Mouse (Mus musculus): ENCODE results near the gene Galnt10. TPM values are rescaled to one million over a fixed set of nuclear protein-coding genes. Genes with fewer than 3 reads are reported as not detected.

The Galnt10 gene
- total RNA-seq, 2 experiments from 2014 or later, result 5.9 to 7.4 TPM

DNA sequence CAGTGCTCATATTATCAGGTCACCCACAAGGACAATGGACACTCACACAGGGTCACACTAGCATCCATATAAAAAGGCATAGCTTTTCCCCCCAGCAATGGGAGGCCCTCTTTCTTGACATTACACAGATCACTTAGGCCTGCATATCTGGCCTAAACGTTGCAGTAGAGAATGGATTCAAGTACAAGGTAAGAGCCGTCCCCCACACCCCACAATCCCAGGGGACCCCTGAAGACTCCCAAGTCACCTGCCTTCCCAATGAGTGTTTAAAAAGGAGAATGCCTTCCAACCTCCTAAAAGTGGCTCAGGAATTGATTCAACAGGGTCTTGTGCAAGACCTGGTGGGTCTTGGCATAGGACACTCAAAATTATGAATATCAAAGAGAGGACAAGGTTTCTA is 190.1 kb downstream of the Galnt10 start:
- DNase-seq (ENCODE audit: extremely low spot score in 1 of 2, low spot score in 2 of 2), result no peak
- H3K4me3 ChIP-seq, result no peak overlapping the region
- H3K27ac ChIP-seq, result no peak overlapping the region
- TF ChIP-seq CTCF (IDR thresholded peaks at IDR 0.05), result no peak
- intact Hi-C loops (cut with DNase I), result no loop called here

DNA sequence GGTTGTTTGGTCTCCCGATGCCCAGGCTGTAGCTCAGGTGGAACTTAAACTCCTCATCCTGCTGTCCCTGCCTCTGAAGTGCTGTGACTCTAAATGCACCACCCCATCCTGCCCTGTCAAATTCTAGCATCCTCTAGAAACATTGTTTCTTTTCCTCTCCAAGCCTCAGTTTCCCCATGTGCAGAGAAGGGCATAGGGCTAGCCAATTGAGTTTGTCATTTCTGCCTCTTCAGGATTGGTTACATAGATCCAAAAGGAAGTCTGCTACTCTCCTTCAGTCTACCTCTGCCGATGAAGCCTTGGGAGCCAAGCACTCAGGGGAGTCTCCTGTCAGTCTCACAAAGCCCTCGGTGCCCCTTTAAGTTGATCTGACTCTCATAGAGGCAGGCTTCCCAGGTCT is 190.7 kb downstream of the Galnt10 start:
- intact Hi-C loops (cut with DNase I), result no loop called here
- Histone ChIP-seq H3K4me3 (no peak overlapping the region), H3K27ac (no peak overlapping the region)
- no peak for DNase-seq (ENCODE audit: extremely low spot score in 1 of 2, low spot score in 2 of 2)
- no peak for TF ChIP-seq CTCF (IDR thresholded peaks at IDR 0.05)

DNA sequence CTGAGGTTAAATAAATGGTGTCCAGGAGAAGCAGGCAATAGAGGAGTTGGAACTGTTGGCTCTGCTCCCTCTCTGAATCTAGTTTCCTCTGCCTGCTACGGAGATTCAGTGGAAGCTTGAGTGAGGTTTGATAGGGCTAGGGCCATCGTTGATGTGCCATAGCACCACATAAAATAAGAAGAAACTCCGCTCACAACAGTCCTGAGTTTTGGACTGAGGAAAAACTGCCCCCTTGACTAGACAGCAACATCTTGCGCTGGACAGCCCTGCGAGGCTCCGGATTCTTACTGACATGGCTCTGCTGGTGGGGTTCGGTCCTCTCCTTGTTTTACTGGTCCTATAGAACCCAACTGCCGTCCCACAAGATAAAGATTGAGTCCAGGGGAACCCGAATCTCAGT is 191.2 kb downstream of the Galnt10 start:
- no peak overlapping the region for H3K4me3 ChIP-seq
- intact Hi-C loops (cut with DNase I), result no loop called here
- no peak for TF ChIP-seq CTCF (IDR thresholded peaks at IDR 0.05)
- no peak overlapping the region for H3K27ac ChIP-seq
- no peak for DNase-seq (ENCODE audit: extremely low spot score in 1 of 2, low spot score in 2 of 2)

Other genes with a start within 250 kb of the Galnt10 start
- gene Fam114a2, start 126.8 kb upstream of the Galnt10 start, total RNA-seq (2021), result 10 to 100 TPM; 30.2 to 32.0 TPM
- gene Mfap3, start 126.8 kb upstream of the Galnt10 start, total RNA-seq (2021), result 10 to 100 TPM; 20.4 to 24.9 TPM
- gene Sap30l, start 156.2 kb downstream of the Galnt10 start, total RNA-seq (2021), result 10 to 100 TPM; 47.0 to 49.8 TPM
- not detected for gene Hand1, start 187.4 kb downstream of the Galnt10 start, total RNA-seq (2021)

Measured in left cerebral cortex, adult 2 months (tissue).